10 mouse cellular contexts compared by ENCODE assay signal in the genomic region with DNA sequence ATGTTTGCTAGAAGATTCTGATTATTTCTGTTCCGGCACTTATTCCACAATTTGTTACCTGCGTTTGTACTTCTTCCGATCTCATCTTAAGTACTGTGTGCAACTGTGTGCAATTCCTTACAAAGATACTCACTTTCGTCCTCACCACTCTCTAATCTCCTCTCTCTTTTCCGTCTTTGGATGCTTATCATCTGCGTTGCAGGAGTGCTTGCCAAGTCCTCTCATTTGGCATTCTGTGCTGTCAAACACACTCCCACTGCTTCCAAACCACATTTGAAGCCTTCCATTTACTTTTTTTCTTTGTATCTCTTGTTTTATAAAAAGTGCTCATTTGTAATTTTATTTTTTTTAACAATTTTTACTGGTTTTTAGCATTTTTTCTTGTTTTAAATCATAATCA.
DNase-seq lines count a peak whose midpoint lies in the region.
"Had no signal": no experiment of that assay in that cellular context is flagged by ENCODE, and none has a peak within 500 bp of the region (broad histone marks: within the 10 kb centered on the region; RNA-seq: fewer than 3 reads in every experiment).

No protein-coding gene starts in this region.

- DNase-seq in left cerebral cortex, adult 18-20 months (ENCODE audit: low spot score in 2 of 2): peak; percentile 7 to 34
- no peak for DNase-seq in left cerebral cortex, postnatal 4 days
- DNase-seq in frontal cortex, postnatal 14 days (ENCODE audit: low spot score in 2 of 2): peak; percentile 8 to 12
- DNase-seq in layer of hippocampus, postnatal 14 days (ENCODE audit: low spot score in 2 of 2): peak; percentile 17 to 72
- DNase-seq in right cerebral cortex, postnatal 4 days: peak; percentile 28
- DNase-seq in embryo, embryonic 9.5 days (ENCODE audit: extremely low spot score): no peak
- no peak for DNase-seq in embryo, embryonic 10.5 days (ENCODE audit: low spot score)
- DNase-seq: cerebellum, adult 18-20 months; heart, adult 11 months; lung, postnatal 10 days had no signal

- intact Hi-C loops in left cerebral cortex, postnatal 4 days (cut with DNase I): no loop called here

Comparison
In these comparisons a context has a peak if more than half of its experiments do, and no peak if none do; other contexts are left out.
1. DNase-seq: peak in left cerebral cortex, adult 18-20 months (2 of 2), frontal cortex, postnatal 14 days (2 of 2), layer of hippocampus, postnatal 14 days (2 of 2) and right cerebral cortex, postnatal 4 days (single experiment); none in left cerebral cortex, postnatal 4 days (single experiment), embryo, embryonic 9.5 days (single experiment) and embryo, embryonic 10.5 days (single experiment).